Mouse (Mus musculus) hindbrain, postnatal 0 days (tissue): ENCODE measurements around the gene Lonrf2. TPM values are rescaled to one million over a fixed set of nuclear protein-coding genes. Genes with fewer than 3 reads are reported as not detected.
A peak's percentile ranks its signal among the peaks of the same experiment; 100 is the strongest.

Experiments
- ATAC-seq: fragments of 200-750 bp; cut with Nextera tagmentation; 2 replicates; pipeline ENCODE4 v1.8.0; 2017; ENCODE audit warnings: mild to moderate bottlenecking, moderate TSS enrichment, moderate library complexity
- DNase-seq: peaks from one replicate; pipeline ENCODE4 v3.0.0-alpha.2; 2015; ENCODE audit warnings: low spot score
- H3K27ac ChIP-seq: fragments of 300-500 bp; sonication (generic); 2 replicates; pipeline ENCODE4 v1.5.1; 2014; ENCODE audit warnings: mild to moderate bottlenecking
- H3K27me3 ChIP-seq: fragments of 300-500 bp; sonication (generic); 2 replicates; pipeline ENCODE4 v1.6.1; 2014; ENCODE audit warnings: low read length, mixed read lengths; ENCODE audit not compliant: insufficient read depth
- H3K36me3 ChIP-seq: fragments of 300-500 bp; sonication (generic); 2 replicates; pipeline ENCODE4 v1.6.1; 2014; ENCODE audit warnings: low read length, mixed read lengths; ENCODE audit not compliant: insufficient read depth
- H3K4me1 ChIP-seq: fragments of 300-500 bp; sonication (generic); 2 replicates; pipeline ENCODE4 v1.6.1; 2014; ENCODE audit warnings: antibody characterized with exemption, low read length, mixed read lengths; ENCODE audit not compliant: insufficient read depth
- H3K4me2 ChIP-seq: fragments of 300-500 bp; sonication (generic); 2 replicates; pipeline ENCODE4 v1.6.1; 2014; ENCODE audit warnings: low read depth, mild to moderate bottlenecking, low read length, moderate library complexity, mixed read lengths
- H3K4me3 ChIP-seq: fragments of 300-500 bp; sonication (generic); 2 replicates; pipeline ENCODE4 v1.5.1; 2014; ENCODE audit warnings: low read length
- H3K9ac ChIP-seq: fragments of 300-500 bp; sonication (generic); replicated peaks from 2 replicates; pipeline ENCODE4 v1.6.1; 2014; ENCODE audit warnings: mild to moderate bottlenecking, low read length, moderate library complexity, mixed read lengths
- H3K9me3 ChIP-seq: fragments of 300-500 bp; sonication (generic); 2 replicates; pipeline ENCODE4 v1.6.1; 2016; ENCODE audit warnings: low read length, mixed read lengths
- CTCF ChIP-seq: IDR thresholded peaks from 2 replicates; pipeline ENCODE4 v1.5.1; 2016; ENCODE audit warnings: antibody characterized with exemption, control low read depth, low read depth
- WGBS: fragments of 180-500 bp; shearing (Covaris S2); extraction: QIAGEN DNeasy Blood & Tissue Kit; methylation state at CpG from one replicate; pipeline ENCODE4 v1.1.7; 2014; 5-methylcytosine and 5-hydroxymethylcytosine counted together
- polyA plus RNA-seq: library from polyadenylated mRNA; unstranded; fragments of >200 nt; fragmentation: Nextera tagmentation; extraction: Ambion mirVana; gene quantifications from 2 replicates; pipeline ENCODE4 v1.2.1, GENCODE M21; 2015
- total RNA-seq: library from RNA; depleted of rRNA; stranded (reverse); fragments of >200 nt; gene quantifications from 2 replicates; pipeline ENCODE4 v1.2.3, GENCODE M21; 2014

Lonrf2 gene
- total and polyA plus RNA-seq, 2 experiments from 2014 or later: 21.9 to 116 TPM

GRCm38 (mm10) chr1:38860207-38860606 lies 23.7 kb upstream of the Lonrf2 start:
- TF ChIP-seq CTCF: no peak
- H3K36me3 ChIP-seq: peaks cover 16% of the 10 kb centered on the region; the same call in 1 of the 2 replicates
- H3K4me1 ChIP-seq: 0 out of 2 replicates have a peak, but pooled peaks cover 5% of the 10 kb centered on the region
- no peak for DNase-seq
- no peak overlapping the region for H3K4me2 ChIP-seq
- H3K4me3 ChIP-seq: no peak overlapping the region
- 71% methylated on average over 5 of the region's 5 CpGs for WGBS
- H3K27me3 ChIP-seq: no peaks in the 10 kb centered on the region
- no peak overlapping the region for H3K9ac ChIP-seq
- ATAC-seq: no peak
- peak overlapping the region; percentile 12; the same call in 1 of the 2 replicates for H3K27ac ChIP-seq
- H3K9me3 ChIP-seq: no peaks in the 10 kb centered on the region

- H3K9ac ChIP-seq: no peak overlapping the region
- H3K4me3 ChIP-seq: no peak overlapping the region
- no peak overlapping the region for H3K27ac ChIP-seq
- no peaks in the 10 kb centered on the region for H3K9me3 ChIP-seq
- 16% methylated on average over 3 of the region's 3 CpGs for WGBS
- 0 out of 2 replicates have a peak, but pooled peaks cover 4% of the 10 kb centered on the region for H3K4me1 ChIP-seq
- H3K4me2 ChIP-seq: peak overlapping the region; percentile 13; the same call in 1 of the 2 replicates
- DNase-seq: peak; percentile 90
- no peaks in the 10 kb centered on the region for H3K27me3 ChIP-seq
- no peaks in the 10 kb centered on the region for H3K36me3 ChIP-seq
- ATAC-seq: no peak; the same call in 1 of the 2 replicates
- peak; percentile 91 for TF ChIP-seq CTCF
These were observed 19.7 kb upstream of the Lonrf2 start for GRCm38 (mm10) chr1:38856196-38856595.

GRCm38 (mm10) chr1:38852250-38852649 lies 15.7 kb upstream of the Lonrf2 start:
- no peak for TF ChIP-seq CTCF
- 0 out of 2 replicates have a peak, but pooled peaks cover 6% of the 10 kb centered on the region for H3K4me1 ChIP-seq
- no peaks in the 10 kb centered on the region for H3K36me3 ChIP-seq
- no peak overlapping the region for H3K9ac ChIP-seq
- no peaks in the 10 kb centered on the region for H3K9me3 ChIP-seq
- WGBS: 71% methylated on average over 2 of the region's 2 CpGs
- DNase-seq: no peak
- no peak overlapping the region for H3K4me2 ChIP-seq
- H3K27ac ChIP-seq: no peak overlapping the region
- ATAC-seq: no peak
- H3K27me3 ChIP-seq: no peaks in the 10 kb centered on the region
- no peak overlapping the region for H3K4me3 ChIP-seq

GRCm38 (mm10) chr1:38850650-38851049 lies 14.1 kb upstream of the Lonrf2 start:
- Histone ChIP-seq H3K4me2 (no peak overlapping the region), H3K27me3 (no peaks in the 10 kb centered on the region), H3K9ac (no peak overlapping the region), H3K36me3 (no peaks in the 10 kb centered on the region), H3K27ac (no peak overlapping the region), H3K4me1 (0 out of 2 replicates have a peak, but pooled peaks cover 6% of the 10 kb centered on the region), H3K9me3 (no peaks in the 10 kb centered on the region), H3K4me3 (no peak overlapping the region)
- no peak for TF ChIP-seq CTCF
- 85% methylated on average over 2 of the region's 2 CpGs for WGBS
- ATAC-seq (no peak), DNase-seq (no peak)

GRCm38 (mm10) chr1:38848451-38849289 lies 12.2 kb upstream of the Lonrf2 start:
- Histone ChIP-seq H3K9ac (no peak overlapping the region), H3K27me3 (no peaks in the 10 kb centered on the region), H3K4me1 (0 out of 2 replicates have a peak, but pooled peaks cover 6% of the 10 kb centered on the region), H3K4me2 (peak overlapping the region; percentile 49), H3K4me3 (no peak overlapping the region), H3K9me3 (no peaks in the 10 kb centered on the region), H3K36me3 (no peaks in the 10 kb centered on the region), H3K27ac (peak overlapping the region; percentile 85; the same call in 1 of the 2 replicates)
- DNase-seq (peak; percentile 33), ATAC-seq (peak; percentile 52)
- WGBS: 33% methylated on average over 2 of the region's 2 CpGs
- no peak for TF ChIP-seq CTCF

- no peaks in the 10 kb centered on the region for H3K27me3 ChIP-seq
- 10% methylated on average over 11 of the region's 11 CpGs for WGBS
- no peak for TF ChIP-seq CTCF
- peak overlapping the region; percentile 28; the same call in 1 of the 2 replicates for H3K9ac ChIP-seq
- H3K4me3 ChIP-seq: peak overlapping the region; percentile 28
- 0 out of 2 replicates have a peak, but pooled peaks cover 6% of the 10 kb centered on the region for H3K4me1 ChIP-seq
- peak overlapping the region; percentile 49 for H3K4me2 ChIP-seq
- no peaks in the 10 kb centered on the region for H3K36me3 ChIP-seq
- peak overlapping the region; percentile 85 for H3K27ac ChIP-seq
- ATAC-seq: peak; percentile 92
- peak; percentile 86 for DNase-seq
- H3K9me3 ChIP-seq: no peaks in the 10 kb centered on the region
These were observed 11.5 kb upstream of the Lonrf2 start for GRCm38 (mm10) chr1:38847975-38848374.
